Mouse (Mus musculus): ENCODE measurements around the gene Fuom.
A peak's percentile ranks its signal among the peaks of the same experiment; 100 is the strongest.

Gene Fuom

DNA sequence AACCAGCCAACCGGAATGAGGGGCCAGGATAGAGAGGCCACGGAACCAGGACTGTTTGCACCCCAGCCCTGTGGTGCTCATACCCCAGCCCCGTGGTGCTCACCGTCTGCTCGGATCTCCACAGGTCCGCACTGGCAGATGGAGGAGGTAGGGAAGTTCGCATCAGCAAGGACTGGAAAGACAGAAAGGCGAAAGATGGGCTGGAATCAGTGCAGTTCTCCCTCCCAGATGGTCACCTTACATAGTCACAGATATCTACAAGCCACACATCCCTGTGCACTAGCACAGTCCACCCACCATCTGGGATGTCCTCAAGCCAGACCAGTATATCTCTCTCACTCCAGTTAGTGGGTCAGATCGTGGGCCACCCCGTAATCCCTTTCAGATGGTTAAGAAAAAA, 743 bp downstream of the Fuom start:
- DNase-seq (ENCODE audit: low spot score), result no peak

GRCm38 (mm10) chr7:140098466-140098865, 3.8 kb downstream of the Fuom start:
- DNase-seq (ENCODE audit: low spot score), result no peak

DNA sequence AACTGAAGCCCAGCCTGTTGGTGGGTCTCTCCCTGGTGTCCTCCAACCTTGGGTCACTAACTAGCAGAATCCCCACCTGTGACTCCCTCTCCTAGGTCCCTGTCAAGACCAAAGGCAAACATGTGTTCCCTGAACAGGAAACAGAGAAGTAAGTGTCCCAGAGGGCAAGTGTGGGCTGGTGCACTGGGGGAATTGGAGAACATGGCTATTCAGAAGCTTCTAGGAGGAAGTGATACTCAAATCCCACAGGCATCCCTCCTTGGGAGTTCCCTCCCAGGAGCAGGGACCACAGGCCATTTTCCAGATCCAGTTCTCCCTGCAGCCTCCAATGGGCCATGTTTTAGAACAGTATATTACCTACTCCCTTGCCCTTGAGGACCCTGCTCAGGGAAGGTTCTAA, 6.2 kb downstream of the Fuom start:
- DNase-seq (ENCODE audit: low spot score), result no peak

- peak; percentile 15 for DNase-seq (ENCODE audit: low spot score)
Observed at GRCm38 (mm10) chr7:140095556-140095955, 6.7 kb downstream of the Fuom start.

DNA sequence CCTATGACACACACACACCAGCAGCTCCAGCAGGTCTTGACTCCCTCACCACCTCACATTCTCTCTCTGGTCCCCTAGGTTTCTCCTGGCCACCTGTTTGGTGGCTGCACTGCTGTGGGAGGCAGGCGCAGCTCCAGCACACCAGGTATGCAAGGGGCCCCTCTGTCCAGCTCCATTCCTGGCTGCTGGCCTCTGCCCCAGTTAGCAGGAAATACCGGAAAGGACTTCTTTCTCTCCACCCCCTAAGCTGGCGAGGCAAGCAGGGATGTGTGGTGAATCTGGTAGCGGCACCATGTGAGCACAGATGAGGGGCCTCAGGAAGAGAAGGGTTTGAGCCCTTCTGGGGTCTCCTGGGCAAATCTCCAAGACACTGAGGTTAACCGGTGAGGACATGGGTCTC, 7.3 kb downstream of the Fuom start:
- no peak for DNase-seq (ENCODE audit: low spot score)

DNA sequence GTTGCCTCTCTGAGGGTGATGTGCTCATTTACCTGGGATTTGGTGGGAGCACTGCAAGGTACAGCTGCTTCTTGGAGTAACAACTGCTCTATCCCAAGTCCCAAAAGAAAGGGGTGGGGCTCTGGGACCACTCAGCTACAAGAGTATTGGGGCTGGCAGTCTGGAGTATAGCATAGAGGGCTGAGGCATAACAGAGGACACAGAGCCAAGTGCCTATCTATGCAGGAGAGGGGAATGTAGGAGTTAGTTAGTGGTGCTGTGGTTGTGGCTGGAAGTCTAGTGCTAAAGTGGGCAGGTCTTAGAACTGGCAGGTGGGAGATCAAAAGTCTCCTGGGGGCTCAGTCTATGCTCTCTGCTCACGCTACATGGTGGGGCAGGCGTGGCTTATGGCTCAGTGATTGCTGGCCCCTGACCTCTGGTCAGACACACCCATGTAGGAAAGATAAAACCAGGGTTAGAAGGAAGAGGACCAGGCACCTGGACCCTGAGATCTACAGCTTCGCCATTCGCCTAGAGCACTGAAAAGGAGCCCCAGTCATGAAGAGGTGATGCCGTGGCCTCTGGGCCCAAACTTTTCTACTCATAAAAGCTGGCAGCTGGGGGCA, 9.2 kb downstream of the Fuom start, which contains the start of gene Prap1:
Gene Prap1 (plus strand): TSS at position 472 of the 605 bp plus-strand sequence.
- DNase-seq (ENCODE audit: low spot score), result no peak

- DNase-seq (ENCODE audit: low spot score), result no peak
Observed at GRCm38 (mm10) chr7:140090601-140091000, 11.6 kb downstream of the Fuom start.

DNA sequence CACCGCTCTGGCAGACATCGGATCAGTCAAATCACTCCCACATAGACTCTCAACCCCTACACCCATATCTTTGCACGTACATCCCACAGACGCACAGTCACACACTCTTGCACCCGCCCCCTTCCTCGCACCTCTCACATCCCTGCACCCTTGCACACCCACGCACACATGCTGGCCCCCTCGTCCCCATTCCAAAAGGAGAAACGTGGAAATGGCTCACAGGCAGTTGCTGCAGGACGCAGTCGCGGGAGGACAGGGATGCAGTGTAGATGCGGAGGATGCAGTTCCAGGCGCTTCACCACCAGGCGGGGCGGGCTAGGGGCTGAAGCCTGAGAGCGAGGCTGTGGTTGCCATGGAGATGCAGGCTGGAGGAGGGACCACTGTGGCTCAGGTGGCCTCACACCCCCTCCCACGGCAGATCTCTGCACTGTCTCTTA, 20.0 kb downstream of the Fuom start, which contains the start of gene Caly:
Gene Caly (minus strand): TSS at position 307 of the 437 bp plus-strand sequence.
- DNase-seq (ENCODE audit: low spot score), result no peak

- no peak for DNase-seq (ENCODE audit: low spot score)
Observed at GRCm38 (mm10) chr7:140081408-140082241, 20.6 kb downstream of the Fuom start.

GRCm38 (mm10) chr7:140080503-140081156, 21.6 kb downstream of the Fuom start:
- DNase-seq (ENCODE audit: low spot score), result peak; percentile 76

GRCm38 (mm10) chr7:140078711-140079110, 23.5 kb downstream of the Fuom start:
- no peak for DNase-seq (ENCODE audit: low spot score)

GRCm38 (mm10) chr7:140077698-140078097, 24.5 kb downstream of the Fuom start:
- no peak for DNase-seq (ENCODE audit: low spot score)

DNA sequence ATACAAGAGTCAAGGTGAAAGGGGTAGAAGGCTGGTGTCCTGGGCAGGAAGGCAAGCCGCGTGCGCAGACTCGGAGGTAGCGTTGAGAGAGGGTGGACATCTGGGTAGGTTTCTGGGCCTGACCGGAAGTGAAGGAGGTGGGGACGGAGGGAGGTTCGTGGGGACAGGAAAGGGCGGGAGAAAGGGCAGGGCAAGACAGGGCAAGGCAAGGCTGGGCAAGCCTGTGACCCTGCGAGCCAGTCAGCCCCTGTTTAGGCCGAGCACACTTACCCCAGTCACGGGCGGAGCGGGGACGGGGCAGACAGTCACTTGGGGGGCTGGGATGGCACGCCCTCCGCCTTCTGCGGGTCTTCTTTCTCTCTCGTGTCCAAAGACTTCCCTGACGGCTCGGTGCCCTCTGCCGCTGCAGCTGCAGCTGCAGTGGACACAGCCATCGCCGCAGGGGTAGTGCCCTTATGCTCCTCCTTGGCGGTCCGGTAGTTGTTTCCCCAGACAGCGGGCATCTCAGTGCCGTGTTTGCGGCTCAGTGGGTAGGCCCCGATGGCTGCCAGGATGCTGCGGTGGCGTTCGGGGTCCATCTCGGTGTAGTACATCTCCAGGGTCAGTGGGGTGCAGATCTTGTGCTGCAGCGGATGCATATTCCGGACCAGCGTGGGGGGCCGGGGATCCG, 32.1 kb downstream of the Fuom start:
- no peak for DNase-seq (ENCODE audit: low spot score)

GRCm38 (mm10) chr7:140067397-140067796, 34.8 kb downstream of the Fuom start:
- DNase-seq (ENCODE audit: low spot score), result no peak

GRCm38 (mm10) chr7:140063092-140063491, 39.1 kb downstream of the Fuom start:
- DNase-seq (ENCODE audit: low spot score), result no peak

- no peak for DNase-seq (ENCODE audit: low spot score)
Observed at GRCm38 (mm10) chr7:140062307-140062706, 39.9 kb downstream of the Fuom start.

DNA sequence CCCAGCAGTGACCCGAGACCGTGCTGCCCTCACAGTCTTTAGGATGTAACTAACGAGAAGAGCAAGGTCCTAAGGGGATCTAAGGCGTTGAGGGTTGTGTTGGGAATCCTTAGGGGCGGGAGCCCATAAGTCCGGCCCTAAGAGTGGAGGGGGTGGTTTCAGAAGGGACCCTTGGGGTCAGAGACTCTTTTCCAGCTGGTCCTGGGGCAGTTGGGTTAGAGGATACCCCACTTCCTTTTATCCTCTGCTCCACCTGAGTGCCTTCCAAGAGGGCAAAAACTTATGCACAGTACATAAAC, 40.5 kb downstream of the Fuom start:
- no peak for DNase-seq (ENCODE audit: low spot score)

GRCm38 (mm10) chr7:140060936-140061831, 41.1 kb downstream of the Fuom start:
- no peak for DNase-seq (ENCODE audit: low spot score)

DNA sequence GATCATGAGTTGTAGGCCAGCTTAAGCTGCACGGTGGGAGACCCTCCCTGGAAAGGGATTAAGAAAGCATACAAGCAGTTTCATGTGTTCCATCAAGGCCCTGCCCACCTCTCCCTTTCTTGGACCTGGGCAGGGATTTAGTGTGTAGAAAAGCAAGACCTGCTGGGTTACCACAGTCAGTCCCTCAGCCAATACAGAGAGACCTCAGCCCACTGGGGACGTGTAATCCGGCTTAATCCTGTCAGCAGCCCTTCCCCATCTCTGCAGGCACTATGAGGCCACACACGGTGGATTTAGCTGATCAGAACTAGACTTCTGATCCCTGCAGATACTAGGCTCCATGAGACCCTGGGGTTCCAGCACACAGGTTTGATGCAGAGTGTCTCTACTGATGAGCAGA, 42.6 kb downstream of the Fuom start:
- DNase-seq (ENCODE audit: low spot score), result no peak

GRCm38 (mm10) chr7:140058528-140058927, 43.7 kb downstream of the Fuom start:
- no peak for DNase-seq (ENCODE audit: low spot score)

Measured in ovary, adult 18-20 months (tissue).